Mouse (Mus musculus) testis, adult 2 months (tissue): ENCODE results near the gene Fyn.

Experiments
- CTCF ChIP-seq: fragments of 200-500 bp; IDR thresholded peaks from 2 replicates; pipeline ENCODE4 v1.5.1; 2012; ENCODE audit warnings: low read depth, mild to moderate bottlenecking, inconsistent platforms, low read length, moderate library complexity; ENCODE audit not compliant: control insufficient read depth, insufficient read depth, insufficient replicate concordance
- POLR2A ChIP-seq: fragments of 200-500 bp; IDR thresholded peaks from 2 replicates; pipeline ENCODE4 v1.6.1; 2012; ENCODE audit warnings: low read depth, mild to moderate bottlenecking, inconsistent platforms, low read length, moderate library complexity; ENCODE audit not compliant: control insufficient read depth

DNA sequence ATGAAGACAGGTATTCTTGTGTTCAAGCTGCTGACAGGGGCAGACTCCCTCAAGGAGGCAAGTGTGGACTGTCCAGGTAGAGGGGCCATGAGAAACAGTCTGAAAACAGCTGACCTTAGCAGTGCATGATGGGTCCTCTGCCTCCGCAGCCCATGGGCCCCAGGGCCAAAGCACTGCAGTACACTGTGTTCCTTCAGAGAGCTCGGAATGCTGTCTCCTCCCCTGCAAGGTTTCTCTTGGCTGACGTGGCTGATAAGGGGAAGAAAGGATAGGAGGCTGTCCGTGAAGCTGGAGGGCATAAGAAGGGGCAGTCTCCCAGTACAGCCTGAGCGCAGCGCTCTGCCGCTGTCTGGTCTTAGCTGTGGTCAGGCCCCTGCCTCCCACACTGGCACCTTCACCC lies 189.2 kb downstream of the Fyn start:
- TF ChIP-seq CTCF (no peak), POLR2A (peak; percentile 78)
